Mouse (Mus musculus): ENCODE results near the gene Emc9. TPM values are rescaled to one million over a fixed set of nuclear protein-coding genes. Genes with fewer than 3 reads are reported as not detected.
A peak's percentile ranks its signal among the peaks of the same experiment; 100 is the strongest.

Emc9 gene
- total RNA-seq, 2 experiments from 2014 or later, result 50.2 to 54.6 TPM

GRCm38 (mm10) chr14:55563249-55563648 is 21.9 kb downstream of the Emc9 start:
- DNase-seq (ENCODE audit: low spot score in 2 of 2), result no peak

GRCm38 (mm10) chr14:55561860-55562259 is 23.2 kb downstream of the Emc9 start:
- DNase-seq (ENCODE audit: low spot score in 2 of 2), result no peak

GRCm38 (mm10) chr14:55560202-55561073 is 24.7 kb downstream of the Emc9 start, which contains the start of gene A730061H03Rik:
Gene A730061H03Rik (minus strand): TSS chr14:55560406.
- peak; percentile 98 for DNase-seq (ENCODE audit: low spot score in 2 of 2)

DNA sequence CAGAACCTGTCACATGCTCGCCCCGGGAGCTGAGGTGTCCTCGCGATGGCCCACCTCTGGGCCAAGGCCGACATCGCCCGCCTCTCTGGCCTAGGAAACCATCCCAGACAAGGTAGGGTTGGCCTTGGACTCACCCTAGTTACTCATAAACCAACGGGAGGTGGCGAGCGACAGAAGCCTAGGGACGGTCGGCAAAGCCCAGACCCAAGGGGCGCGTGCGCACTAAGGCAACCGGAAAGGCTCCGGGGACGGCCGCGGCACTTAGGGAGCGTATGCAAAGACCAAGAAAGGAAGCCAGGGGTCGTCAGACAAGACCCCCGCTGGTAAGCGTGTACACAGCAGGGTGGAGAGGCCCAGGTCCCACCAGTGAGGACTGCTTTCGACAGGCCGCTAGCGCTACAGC is 25.3 kb downstream of the Emc9 start, which contains the start of gene Dcaf11:
Gene Dcaf11, plus strand, starts transcription at position 208 of the 403 bp plus-strand sequence.
- peak; percentile 89 to 91 for DNase-seq (ENCODE audit: low spot score in 2 of 2)

DNA sequence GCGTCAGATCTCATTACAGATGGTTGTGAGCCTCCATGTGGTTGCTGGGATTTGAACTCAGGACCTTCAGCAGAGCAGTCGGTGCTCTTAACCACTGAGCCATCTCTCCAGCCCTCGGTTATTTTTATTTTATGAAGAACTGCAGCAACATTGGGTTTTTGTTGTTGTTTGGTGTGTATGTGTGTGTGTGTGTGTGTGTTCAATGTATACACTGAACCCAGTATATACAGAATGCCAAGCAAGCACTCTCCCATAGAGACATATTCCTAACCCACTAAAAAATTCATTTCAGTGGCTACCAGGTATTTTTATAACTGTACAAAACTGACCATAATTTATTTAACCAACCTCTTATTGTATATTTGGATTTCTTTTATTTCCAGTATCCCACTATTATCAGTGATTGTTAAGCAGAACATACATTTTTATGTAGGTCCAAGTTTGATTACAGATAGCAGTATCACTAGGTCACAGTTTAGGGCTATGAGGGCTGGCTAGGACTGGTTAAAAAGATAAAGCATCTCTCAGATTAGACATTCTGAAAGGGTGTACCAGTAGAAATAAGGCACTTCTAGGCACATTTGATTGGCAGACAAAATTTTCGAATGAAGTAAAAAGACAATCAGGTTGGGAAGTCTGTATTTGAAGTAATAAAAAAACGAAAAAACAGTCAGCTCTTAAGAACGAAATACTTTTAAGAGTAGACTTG is 26.2 kb downstream of the Emc9 start:
- no peak for DNase-seq (ENCODE audit: low spot score in 2 of 2)

DNA sequence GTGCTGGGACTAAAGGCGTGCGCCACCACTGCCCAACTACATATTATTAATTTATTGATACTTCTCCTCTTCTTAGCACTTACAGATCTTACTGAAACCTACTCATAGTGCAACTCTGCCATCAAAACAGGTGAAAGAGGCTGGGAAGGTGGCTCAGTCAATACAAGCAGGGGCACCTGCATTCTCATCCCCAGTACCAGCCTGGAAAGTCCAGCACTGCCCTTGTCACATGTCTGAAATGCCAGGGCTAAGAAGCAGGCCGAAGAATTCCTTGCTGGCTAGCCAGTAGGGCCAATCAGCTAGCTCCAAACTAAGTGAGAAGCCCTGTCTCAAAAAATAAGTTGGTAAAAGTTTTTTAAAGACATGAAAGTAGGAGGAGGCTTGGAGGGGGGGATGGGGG is 27.5 kb downstream of the Emc9 start:
- DNase-seq (ENCODE audit: low spot score in 2 of 2), result no peak

DNA sequence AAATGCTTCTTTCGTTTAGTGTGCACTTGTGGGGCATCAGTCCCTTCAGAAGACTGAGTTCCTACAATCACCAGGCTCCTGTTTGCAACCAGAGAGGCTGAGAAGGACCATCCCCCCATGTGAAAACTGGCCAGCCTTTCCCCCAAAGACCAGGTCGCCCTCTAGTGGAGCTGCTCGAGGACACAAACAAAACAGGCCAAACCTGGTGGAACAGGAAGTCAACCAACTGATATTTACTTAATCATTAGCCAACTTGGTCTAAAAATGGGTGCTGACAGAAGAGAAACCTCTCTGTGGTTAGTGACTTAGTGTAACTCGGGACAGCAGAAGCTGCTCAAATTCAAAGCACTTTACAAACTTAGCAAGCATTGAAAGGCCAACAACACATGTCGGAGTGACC is 28.1 kb downstream of the Emc9 start:
- peak; percentile 83 to 84 for DNase-seq (ENCODE audit: low spot score in 2 of 2)

DNA sequence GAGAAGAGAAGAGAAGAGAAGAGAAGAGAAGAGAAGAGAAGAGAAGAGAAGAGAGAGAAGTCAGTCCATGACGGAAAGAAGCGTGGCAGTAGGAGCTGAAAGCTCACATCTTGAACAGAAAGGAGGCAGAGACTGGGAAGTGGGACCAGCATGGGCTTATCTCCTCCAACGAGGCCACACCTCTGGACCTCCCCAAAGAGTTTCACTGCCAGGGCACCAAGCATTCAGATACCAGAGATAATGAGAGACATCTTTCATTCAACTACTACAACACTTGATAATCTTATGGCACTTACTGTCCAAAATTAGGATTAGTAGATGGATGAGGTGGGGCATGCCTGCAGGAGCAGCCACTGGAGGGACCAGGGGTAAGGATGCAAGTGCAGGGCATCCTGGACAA is 29.3 kb downstream of the Emc9 start:
- DNase-seq (ENCODE audit: low spot score in 2 of 2), result no peak

DNA sequence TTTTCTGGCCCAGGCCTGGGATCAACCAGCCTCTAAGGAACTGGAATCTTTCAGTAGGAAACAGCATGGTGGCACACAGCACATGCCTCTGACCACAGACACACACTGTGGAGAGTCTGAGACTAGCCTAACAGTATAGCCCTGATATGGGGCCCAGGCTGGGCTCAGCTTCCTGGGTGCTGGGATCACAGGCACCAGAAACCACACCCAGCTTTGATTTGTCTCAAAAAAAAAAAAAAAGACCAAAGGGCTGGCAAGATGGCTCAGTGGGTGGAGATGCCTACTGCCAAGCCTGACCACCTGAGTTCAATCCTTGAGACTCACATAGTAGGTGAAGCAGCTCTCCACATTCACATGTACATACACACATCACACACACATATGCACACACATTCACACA is 30.5 kb downstream of the Emc9 start:
- no peak for DNase-seq (ENCODE audit: low spot score in 2 of 2)

DNA sequence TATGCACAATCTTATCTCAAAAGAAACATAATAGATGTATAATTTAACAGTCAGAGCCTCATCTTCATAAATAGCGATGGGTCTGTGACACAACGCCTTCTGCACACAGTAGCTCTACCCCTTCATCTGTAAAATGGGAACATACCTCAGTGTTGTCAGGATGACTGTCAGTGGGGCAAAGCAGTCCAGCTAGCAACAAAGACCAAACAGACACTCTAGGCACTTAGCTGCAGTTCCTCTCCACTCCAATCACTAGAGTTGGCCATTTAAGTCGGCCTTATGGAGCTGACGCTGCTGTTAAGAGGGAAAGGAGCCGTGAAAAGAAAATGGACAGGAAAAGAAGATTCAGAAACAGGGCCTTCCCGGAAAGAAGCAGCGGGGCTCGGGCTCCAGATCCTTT is 33.3 kb downstream of the Emc9 start:
- no peak for DNase-seq (ENCODE audit: low spot score in 2 of 2)

GRCm38 (mm10) chr14:55551347-55551746 is 33.8 kb downstream of the Emc9 start:
- no peak for DNase-seq (ENCODE audit: low spot score in 2 of 2)

DNA sequence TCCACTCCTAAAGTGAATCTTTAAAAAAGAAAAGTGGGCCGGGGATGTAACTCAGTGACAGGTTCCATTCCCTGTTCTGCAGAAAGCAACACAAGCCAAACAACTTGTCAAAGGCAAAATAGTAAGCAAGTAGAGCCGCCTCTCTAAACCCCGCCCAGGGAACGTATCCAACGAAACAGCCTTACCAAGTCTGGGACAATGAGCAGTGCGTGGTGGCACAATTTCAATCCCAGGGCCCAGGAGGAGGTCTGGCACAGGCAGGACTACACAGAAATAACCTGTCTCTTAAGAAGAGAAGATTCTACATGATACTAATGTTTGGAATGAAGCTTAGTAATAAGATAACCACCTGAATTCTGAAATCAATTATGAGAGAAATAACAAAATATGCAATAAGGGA is 34.9 kb downstream of the Emc9 start:
- no peak for DNase-seq (ENCODE audit: low spot score in 2 of 2)

DNA sequence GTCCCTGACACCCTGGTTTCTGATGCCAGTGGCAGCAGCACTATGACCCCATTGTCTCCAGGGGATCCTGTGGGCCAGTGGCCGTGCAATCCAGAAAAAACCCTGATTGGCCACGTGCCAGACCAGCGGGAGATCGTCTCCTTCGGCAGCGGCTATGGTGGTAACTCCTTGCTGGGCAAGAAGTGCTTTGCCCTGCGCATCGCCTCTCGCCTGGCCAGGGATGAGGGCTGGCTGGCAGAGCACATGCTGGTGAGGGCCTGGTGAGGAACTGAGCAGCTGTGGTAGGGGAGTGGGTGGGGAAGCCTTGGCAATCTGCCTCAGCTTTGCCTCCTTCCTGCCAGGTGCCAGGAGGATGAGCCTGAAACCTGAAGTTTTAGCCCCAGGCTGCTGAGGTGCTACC is 40.8 kb downstream of the Emc9 start:
- DNase-seq (ENCODE audit: low spot score in 2 of 2), result no peak

GRCm38 (mm10) chr14:55542268-55542667 is 42.8 kb downstream of the Emc9 start:
- DNase-seq (ENCODE audit: low spot score in 2 of 2), result no peak

DNA sequence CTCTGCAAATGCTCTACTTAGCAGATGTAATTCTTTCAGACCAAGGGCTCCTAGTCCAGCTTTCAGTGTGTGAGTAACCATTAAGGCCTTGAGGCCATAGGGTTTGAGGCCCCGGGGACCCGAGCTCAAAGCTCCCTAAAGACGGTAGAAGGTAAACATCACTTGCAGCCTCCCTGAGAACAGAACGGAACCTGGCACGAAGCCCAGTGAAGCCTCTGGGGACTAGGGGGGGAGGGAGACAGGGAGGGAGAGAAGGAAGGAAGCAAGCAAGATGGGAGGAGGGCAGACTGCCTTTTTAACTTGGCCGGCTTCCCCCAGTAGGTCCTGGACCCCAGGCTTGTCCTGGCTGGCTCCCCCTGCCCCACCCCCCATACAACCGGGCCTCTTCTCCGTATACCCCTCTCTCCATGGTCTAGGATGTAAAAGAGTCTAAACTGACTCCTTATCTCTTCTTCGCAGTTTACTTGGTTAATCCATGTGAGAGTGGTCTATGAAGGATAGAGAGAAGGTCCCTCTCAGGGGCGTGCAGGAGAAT is 44.2 kb downstream of the Emc9 start:
- peak; percentile 75 to 79 for DNase-seq (ENCODE audit: low spot score in 2 of 2)

DNA sequence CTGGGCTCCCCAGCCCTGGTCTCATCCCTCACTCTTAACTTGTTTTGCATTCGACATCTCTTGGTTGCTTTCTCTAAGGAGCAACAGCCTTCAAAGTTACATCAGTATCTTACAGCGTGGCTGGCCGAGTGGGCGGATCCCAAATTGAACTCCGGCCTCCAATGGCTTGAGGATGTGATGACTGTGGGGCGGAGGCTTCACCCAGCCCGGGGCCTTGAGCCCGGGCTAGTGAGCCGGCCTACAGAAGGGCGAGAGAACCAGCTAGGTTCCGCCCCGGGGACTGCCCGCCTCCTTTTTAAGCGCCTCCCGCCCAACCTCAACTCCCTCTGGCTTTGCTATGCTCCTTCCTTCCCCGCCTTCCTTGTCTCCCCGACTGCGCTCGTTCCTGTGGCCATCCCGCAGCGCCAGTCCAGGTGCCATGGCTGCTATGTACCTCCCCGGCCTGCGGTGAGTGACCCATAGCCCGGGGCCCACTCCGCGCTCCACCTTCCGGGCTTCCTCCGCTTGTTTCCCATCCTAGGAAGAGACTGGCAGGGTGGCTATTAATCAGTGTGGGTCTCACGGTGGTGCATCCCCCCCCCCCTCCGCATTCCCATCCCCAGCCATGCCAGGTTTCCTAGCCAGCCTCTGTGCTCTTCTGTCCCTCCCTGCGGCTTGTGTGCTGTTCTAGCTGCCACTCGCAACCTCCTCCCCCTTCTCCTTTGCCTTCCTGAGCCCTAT is 44.9 kb downstream of the Emc9 start, which contains the start of gene Pck2:
Gene Pck2, plus strand, starts transcription at position 200 of the 720 bp plus-strand sequence.
- peak; percentile 59 to 71 for DNase-seq (ENCODE audit: low spot score in 2 of 2)

DNA sequence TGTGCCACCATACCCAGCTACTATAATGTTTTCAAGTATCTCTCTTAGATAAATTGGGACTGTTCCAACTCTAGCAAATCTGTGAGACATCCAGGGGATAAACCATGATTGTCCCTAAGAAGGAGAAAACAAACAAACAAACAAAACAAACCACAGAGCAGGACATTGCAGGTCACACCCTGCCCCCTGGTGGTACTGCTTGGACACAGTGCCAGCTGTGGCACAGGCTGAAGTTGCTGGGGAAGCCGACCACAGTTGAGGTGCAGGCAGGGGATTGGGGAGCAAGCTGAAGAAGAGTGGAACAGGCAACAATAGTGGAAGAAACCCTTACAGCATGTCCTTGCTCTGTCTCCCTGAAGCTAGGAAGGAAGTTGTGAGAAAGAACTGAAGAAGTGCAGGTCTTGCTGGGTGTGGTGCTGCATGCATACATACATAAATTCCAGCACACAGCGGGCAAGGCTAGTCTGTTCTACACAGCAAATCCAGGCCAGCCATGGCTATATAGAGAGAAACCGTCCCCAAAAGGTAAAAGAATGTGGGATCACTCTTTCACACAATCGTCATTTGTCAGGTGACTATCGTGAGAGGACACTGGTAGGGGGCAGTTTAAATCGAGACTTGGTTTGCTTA is 48.9 kb downstream of the Emc9 start:
- DNase-seq (ENCODE audit: low spot score in 2 of 2), result peak in 1 of 2 experiments; percentile 59
